8 mouse cellular contexts compared by ENCODE assay signal in genomic region chr11:97956905-97957560, GRCm38 (mm10). TPM values are rescaled to one million over a fixed set of nuclear protein-coding genes. Genes with fewer than 3 reads are reported as not detected.
DNase-seq lines count a peak whose midpoint lies in the region.
"Had no signal": no experiment of that assay in that cellular context is flagged by ENCODE, and none has a peak within 500 bp of the region (broad histone marks: within the 10 kb centered on the region; RNA-seq: fewer than 3 reads in every experiment).

No protein-coding gene starts in this region.

- DNase-seq in NIH3T3 (ENCODE audit: low read depth) = peak; percentile 55
- peak; percentile 70 for DNase-seq in adrenal gland, postnatal 14 days
- DNase-seq in fibroblast of lung, adult 2 months (ENCODE audit: low read depth) = peak; percentile 74
- peak; percentile 82 to 93 for DNase-seq in kidney, postnatal 25 days
- DNase-seq in spleen, postnatal 10 days (ENCODE audit: low spot score in 2 of 2) = no peak
- DNase-seq in frontal cortex, postnatal 10 days (ENCODE audit: low spot score in 2 of 2) = no peak
- no peak for DNase-seq in thymus, postnatal 4 days
- DNase-seq: gastrocnemius, postnatal 25 days had no signal

RNA-seq across cellular contexts. Expression of gene Plxdc1, which starts 29.2 kb away (rescaled TPM):
- 4.3 and 4.8 TPM in 2 replicates for total RNA-seq in adrenal gland, postnatal 14 days (2021)

RNA-seq across cellular contexts. Expression of gene Arl5c, which starts 38.9 kb away (rescaled TPM):
- 1.1 and 4.4 TPM in 2 replicates for total RNA-seq in adrenal gland, postnatal 14 days (2021)

Comparison
In these comparisons a context has a peak if more than half of its experiments do, and no peak if none do; other contexts are left out.
1. DNase-seq: peak in NIH3T3 (single experiment), adrenal gland, postnatal 14 days (single experiment), fibroblast of lung, adult 2 months (single experiment) and kidney, postnatal 25 days (2 of 2); none in spleen, postnatal 10 days (0 of 2), frontal cortex, postnatal 10 days (0 of 2) and thymus, postnatal 4 days (single experiment).